Mouse (Mus musculus): ENCODE measurements around the gene Derl3. TPM values are rescaled to one million over a fixed set of nuclear protein-coding genes. Genes with fewer than 3 reads are reported as not detected.

Derl3 gene
- polyA plus RNA-seq, 1 experiment from 2014 or later = 6.8 TPM

GRCm38 (mm10) chr10:75935680-75936541 is 42.7 kb downstream of the Derl3 start, which contains the start of gene Mmp11:
TSS of gene Mmp11 (minus strand) at chr10:75936496.
- peaks cover 3% of the 10 kb centered on the region; the same call in 1 of the 2 replicates for H3K27me3 ChIP-seq (replicated peaks; ENCODE audit: control insufficient read depth, insufficient read depth, low read length)
- no peaks in the 10 kb centered on the region for H3K9me3 ChIP-seq (ENCODE audit: control insufficient read depth, low read length)
- peak within 1 kb of the TSS; percentile 79 for H3K4me3 ChIP-seq (ENCODE audit: low read length)
- H3K27ac ChIP-seq (ENCODE audit: low read length) = peak within 1 kb of the TSS; percentile 66
- H3K4me1 ChIP-seq (ENCODE audit: control insufficient read depth, insufficient read depth, low read length) = peaks cover 25% of the 10 kb centered on the region
- H3K36me3 ChIP-seq (ENCODE audit: control insufficient read depth, insufficient read depth, low read length) = no peaks in the 10 kb centered on the region
- H3K9ac ChIP-seq (ENCODE audit: low read depth, low read length) = peak within 1 kb of the TSS; percentile 79
- ATAC-seq = peak; percentile 82
- WGBS = 2% methylated on average over 51 of the region's 51 CpGs
- H3K4me2 ChIP-seq (ENCODE audit: low read depth, low read length) = peak within 1 kb of the TSS; percentile 72

GRCm38 (mm10) chr10:75936909-75937667 is 43.9 kb downstream of the Derl3 start:
- Histone ChIP-seq H3K4me2 (ENCODE audit: low read depth, low read length) (peak overlapping the region; percentile 72), H3K27ac (ENCODE audit: low read length) (no peak overlapping the region), H3K9me3 (ENCODE audit: control insufficient read depth, low read length) (no peaks in the 10 kb centered on the region), H3K36me3 (ENCODE audit: control insufficient read depth, insufficient read depth, low read length) (no peaks in the 10 kb centered on the region), H3K4me1 (ENCODE audit: control insufficient read depth, insufficient read depth, low read length) (peaks cover 16% of the 10 kb centered on the region), H3K9ac (ENCODE audit: low read depth, low read length) (peak overlapping the region; percentile 49), H3K4me3 (ENCODE audit: low read length) (peak overlapping the region; percentile 79), H3K27me3 (replicated peaks; ENCODE audit: control insufficient read depth, insufficient read depth, low read length) (peaks cover 3% of the 10 kb centered on the region; the same call in 1 of the 2 replicates)
- WGBS = 50% methylated on average over 18 of the region's 18 CpGs
- ATAC-seq = no peak

- Histone ChIP-seq H3K36me3 (ENCODE audit: control insufficient read depth, insufficient read depth, low read length) (no peaks in the 10 kb centered on the region), H3K27me3 (replicated peaks; ENCODE audit: control insufficient read depth, insufficient read depth, low read length) (0 out of 2 replicates have a peak, but pooled peaks cover 3% of the 10 kb centered on the region), H3K4me2 (ENCODE audit: low read depth, low read length) (peak overlapping the region; percentile 72; the same call in 1 of the 2 replicates), H3K4me3 (ENCODE audit: low read length) (no peak overlapping the region), H3K9me3 (ENCODE audit: control insufficient read depth, low read length) (no peaks in the 10 kb centered on the region), H3K4me1 (ENCODE audit: control insufficient read depth, insufficient read depth, low read length) (peaks cover 9% of the 10 kb centered on the region), H3K27ac (ENCODE audit: low read length) (no peak overlapping the region), H3K9ac (ENCODE audit: low read depth, low read length) (0 out of 2 replicates have a peak overlapping the region, but pooled peaks have one; percentile 20)
- 47% methylated on average over 10 of the region's 10 CpGs for WGBS
- ATAC-seq = no peak
These were observed 44.8 kb downstream of the Derl3 start for GRCm38 (mm10) chr10:75937851-75938643.

- Histone ChIP-seq H3K4me1 (ENCODE audit: control insufficient read depth, insufficient read depth, low read length) (peaks cover 11% of the 10 kb centered on the region), H3K27me3 (replicated peaks; ENCODE audit: control insufficient read depth, insufficient read depth, low read length) (0 out of 2 replicates have a peak, but pooled peaks cover 3% of the 10 kb centered on the region), H3K27ac (ENCODE audit: low read length) (no peak overlapping the region), H3K4me3 (ENCODE audit: low read length) (no peak overlapping the region), H3K4me2 (ENCODE audit: low read depth, low read length) (no peak overlapping the region), H3K9ac (ENCODE audit: low read depth, low read length) (no peak overlapping the region), H3K9me3 (ENCODE audit: control insufficient read depth, low read length) (no peaks in the 10 kb centered on the region), H3K36me3 (ENCODE audit: control insufficient read depth, insufficient read depth, low read length) (no peaks in the 10 kb centered on the region)
- ATAC-seq = no peak
- WGBS = 62% methylated on average over 9 of the region's 9 CpGs
These were observed 46.4 kb downstream of the Derl3 start for GRCm38 (mm10) chr10:75939481-75940234.

GRCm38 (mm10) chr10:75940520-75940919 is 47.3 kb downstream of the Derl3 start, which contains the start of gene Gm867:
TSS of gene Gm867 (minus strand) at chr10:75940672.
- WGBS = 86% methylated on average over 5 of the region's 5 CpGs
- no peak within 1 kb of the TSS for H3K4me2 ChIP-seq (ENCODE audit: low read depth, low read length)
- H3K9ac ChIP-seq (ENCODE audit: low read depth, low read length) = no peak within 1 kb of the TSS
- no peaks in the 10 kb centered on the region for H3K36me3 ChIP-seq (ENCODE audit: control insufficient read depth, insufficient read depth, low read length)
- ATAC-seq = no peak
- peaks cover 7% of the 10 kb centered on the region for H3K4me1 ChIP-seq (ENCODE audit: control insufficient read depth, insufficient read depth, low read length)
- no peak within 1 kb of the TSS for H3K27ac ChIP-seq (ENCODE audit: low read length)
- no peak within 1 kb of the TSS for H3K4me3 ChIP-seq (ENCODE audit: low read length)
- H3K27me3 ChIP-seq (replicated peaks; ENCODE audit: control insufficient read depth, insufficient read depth, low read length) = 0 out of 2 replicates have a peak, but pooled peaks cover 3% of the 10 kb centered on the region
- no peaks in the 10 kb centered on the region for H3K9me3 ChIP-seq (ENCODE audit: control insufficient read depth, low read length)

- no peak overlapping the region for H3K4me3 ChIP-seq (ENCODE audit: low read length)
- H3K27ac ChIP-seq (ENCODE audit: low read length) = no peak overlapping the region
- H3K4me2 ChIP-seq (ENCODE audit: low read depth, low read length) = no peak overlapping the region
- H3K36me3 ChIP-seq (ENCODE audit: control insufficient read depth, insufficient read depth, low read length) = no peaks in the 10 kb centered on the region
- no peak for ATAC-seq
- WGBS = 76% methylated on average over 9 of the region's 9 CpGs
- no peaks in the 10 kb centered on the region for H3K27me3 ChIP-seq (replicated peaks; ENCODE audit: control insufficient read depth, insufficient read depth, low read length)
- no peaks in the 10 kb centered on the region for H3K9me3 ChIP-seq (ENCODE audit: control insufficient read depth, low read length)
- H3K4me1 ChIP-seq (ENCODE audit: control insufficient read depth, insufficient read depth, low read length) = peaks cover 7% of the 10 kb centered on the region
- no peak overlapping the region for H3K9ac ChIP-seq (ENCODE audit: low read depth, low read length)
These were observed 48.0 kb downstream of the Derl3 start for GRCm38 (mm10) chr10:75941042-75941824.

- no peaks in the 10 kb centered on the region for H3K9me3 ChIP-seq (ENCODE audit: control insufficient read depth, low read length)
- H3K4me3 ChIP-seq (ENCODE audit: low read length) = no peak within 1 kb of the TSS
- no peaks in the 10 kb centered on the region for H3K36me3 ChIP-seq (ENCODE audit: control insufficient read depth, insufficient read depth, low read length)
- H3K9ac ChIP-seq (ENCODE audit: low read depth, low read length) = no peak within 1 kb of the TSS
- 82% methylated on average over 15 of the region's 15 CpGs for WGBS
- ATAC-seq = no peak
- H3K27me3 ChIP-seq (replicated peaks; ENCODE audit: control insufficient read depth, insufficient read depth, low read length) = no peaks in the 10 kb centered on the region
- no peak within 1 kb of the TSS for H3K4me2 ChIP-seq (ENCODE audit: low read depth, low read length)
- H3K4me1 ChIP-seq (ENCODE audit: control insufficient read depth, insufficient read depth, low read length) = peaks cover 3% of the 10 kb centered on the region; the same call in 1 of the 2 replicates
- H3K27ac ChIP-seq (ENCODE audit: low read length) = peak within 1 kb of the TSS; percentile 49; the same call in 1 of the 2 replicates
These were observed 49.7 kb downstream of the Derl3 start, which contains the start of gene Vpreb3 for GRCm38 (mm10) chr10:75942736-75943477. TSS of gene Vpreb3 (plus strand) at chr10:75943057.
